In the genomic region with DNA sequence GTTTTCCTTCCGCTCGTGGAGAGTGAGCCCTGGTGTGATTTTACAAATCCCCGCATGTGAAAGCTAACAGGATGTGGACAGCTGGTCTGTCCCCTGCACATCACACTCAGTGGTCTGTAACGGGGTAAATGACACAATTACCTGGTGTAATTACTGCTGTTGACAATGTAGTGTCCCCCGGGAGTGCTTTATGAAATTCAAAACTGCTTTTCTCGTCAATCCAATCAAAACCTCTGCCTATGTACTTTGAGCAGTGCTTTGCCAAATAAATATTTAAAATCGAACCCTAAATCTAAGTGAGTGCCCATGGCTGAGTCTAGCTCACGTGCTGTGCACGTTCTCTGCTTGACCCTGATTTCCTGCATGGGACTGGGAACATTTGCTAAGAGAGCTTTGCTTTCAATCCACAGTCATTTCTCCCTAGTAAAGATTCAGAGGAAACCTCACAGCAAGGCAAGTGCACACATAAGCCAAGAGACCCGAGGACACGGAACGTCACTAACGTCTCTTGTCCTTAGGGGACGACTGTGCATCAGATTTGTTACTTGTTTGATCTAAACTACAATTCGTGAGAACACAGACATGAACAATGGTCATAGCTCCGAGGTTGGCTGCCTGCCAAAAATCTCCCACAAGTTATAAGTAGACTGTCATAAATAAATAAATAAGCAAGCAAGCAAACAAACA, we compare ENCODE assay signal across 12 mouse cellular contexts.
DNase-seq lines count a peak whose midpoint lies in the region; ATAC-seq lines count a peak whose summit lies in the region.
"Had no signal": no experiment of that assay in that cellular context is flagged by ENCODE, and none has a peak within 500 bp of the region (broad histone marks: within the 10 kb centered on the region; RNA-seq: fewer than 3 reads in every experiment).

No protein-coding gene starts in this region.

- no peak overlapping the region for H3K4me3 ChIP-seq in midbrain, embryonic 14.5 days (replicated peaks; ENCODE audit: low read depth, low read length)
- H3K4me3 ChIP-seq: myocyte had no signal

- no peak for ATAC-seq in midbrain, embryonic 14.5 days (ENCODE audit: low FRiP score, low TSS enrichment)

- H3K4me2 ChIP-seq in midbrain, embryonic 14.5 days (ENCODE audit: low read length), result no peak overlapping the region

- peak; percentile 15 to 46 for DNase-seq in adrenal gland, adult (ENCODE audit: inconsistent age in 2 of 2, low spot score in 1 of 2)
- DNase-seq in adrenal gland, adult 8-10 months, result no peak
- DNase-seq in kidney, postnatal 10 days, result peak; percentile 43
- no peak for DNase-seq in kidney, adult 8-10 months
- peak; percentile 58 to 59 for DNase-seq in cerebellum, postnatal 14 days
- DNase-seq in midbrain, embryonic 14.5 days, result peak; percentile 65
- no peak for DNase-seq in gastrocnemius, postnatal 14 days
- no peak for DNase-seq in heart, postnatal 4 days
- DNase-seq: heart, postnatal 14 days; layer of hippocampus, adult 9-11 months; lung, adult 2 months had no signal

- peak overlapping the region; percentile 37; the same call in 1 of the 2 replicates for H3K27ac ChIP-seq in midbrain, embryonic 14.5 days (replicated peaks; ENCODE audit: low read depth, low read length)

- H3K4me1 ChIP-seq in midbrain, embryonic 14.5 days (ENCODE audit: control insufficient read depth, insufficient read depth, low read length), result peaks cover 17% of the 10 kb centered on the region

- no peaks in the 10 kb centered on the region for H3K9me3 ChIP-seq in midbrain, embryonic 14.5 days (ENCODE audit: control insufficient read depth, low read length)

- no peak overlapping the region for H3K9ac ChIP-seq in midbrain, embryonic 14.5 days (replicated peaks; ENCODE audit: low read length)

- no peaks in the 10 kb centered on the region for H3K27me3 ChIP-seq in midbrain, embryonic 14.5 days (ENCODE audit: control insufficient read depth, insufficient read depth, low read length)

- H3K36me3 ChIP-seq in midbrain, embryonic 14.5 days (ENCODE audit: control insufficient read depth, insufficient read depth, low read length), result no peaks in the 10 kb centered on the region

- intact Hi-C loops in gastrocnemius, postnatal 14 days (cut with DNase I; ENCODE audit: low total_unique reads), result no loop called here

- WGBS in midbrain, embryonic 14.5 days, result 41% methylated on average over 16 of the region's 16 CpGs

Comparison
In these comparisons a context has a peak if more than half of its experiments do, and no peak if none do; other contexts are left out.
1. DNase-seq: peak in adrenal gland, adult (2 of 2), kidney, postnatal 10 days (single experiment), cerebellum, postnatal 14 days (2 of 2) and midbrain, embryonic 14.5 days (single experiment); none in adrenal gland, adult 8-10 months (single experiment), kidney, adult 8-10 months (0 of 2), gastrocnemius, postnatal 14 days (single experiment) and heart, postnatal 4 days (single experiment).